Mouse (Mus musculus): ENCODE results near the gene Pkib. TPM values are rescaled to one million over a fixed set of nuclear protein-coding genes. Genes with fewer than 3 reads are reported as not detected.

Pkib gene
- polyA plus RNA-seq, 1 experiment from 2014 or later: 1.6 TPM

DNA sequence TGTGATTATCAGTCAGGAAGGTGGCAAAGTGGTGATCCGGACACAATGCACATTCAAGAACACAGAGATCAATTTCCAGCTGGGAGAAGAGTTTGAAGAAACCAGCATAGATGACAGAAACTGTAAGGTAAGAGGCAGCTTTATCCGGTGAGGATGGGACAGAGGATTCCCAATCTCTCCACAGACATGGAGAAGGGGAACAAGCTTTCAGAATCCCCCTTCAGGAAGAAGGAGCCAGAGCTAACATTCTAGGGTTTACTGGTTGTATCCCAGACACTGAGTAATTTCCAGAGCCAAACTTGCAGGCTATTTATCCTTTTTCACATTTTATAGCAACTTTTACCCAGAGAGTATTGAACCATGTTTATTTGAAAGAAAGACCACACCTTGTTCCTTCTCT is 153.8 kb downstream of the Pkib start:
- 53% methylated on average over 2 of the region's 2 CpGs for WGBS
- Histone ChIP-seq H3K27me3 (ENCODE audit: poor library complexity, severe bottlenecking) (no peaks in the 10 kb centered on the region), H3K36me3 (replicated peaks) (peaks cover 12% of the 10 kb centered on the region; the same call in 1 of the 2 replicates), H3K27ac (peak overlapping the region; percentile 84), H3K4me1 (peaks cover 57% of the 10 kb centered on the region), H3K9me3 (0 out of 2 replicates have a peak, but pooled peaks cover 3% of the 10 kb centered on the region), H3K4me3 (peak overlapping the region; percentile 51)
- no peak for DNase-seq (ENCODE audit: extremely low spot score, low spot score)

Other genes starting within 250 kb of the Pkib start
- gene Hsf2, start 145.6 kb upstream of the Pkib start, polyA plus RNA-seq (2016; fragmentation: Nextera tagmentation; extraction: Ambion mirVana): 51.8 and 53.2 TPM in 2 replicates
- 119 and 121 TPM in 2 replicates for gene Serinc1, start 99.5 kb upstream of the Pkib start, polyA plus RNA-seq (2016; fragmentation: Nextera tagmentation; extraction: Ambion mirVana)
- gene Fabp7, start 152.9 kb downstream of the Pkib start, polyA plus RNA-seq (2016; fragmentation: Nextera tagmentation; extraction: Ambion mirVana): 140 and 229 TPM in 2 replicates
- 5.1 and 5.9 TPM in 2 replicates for gene Smpdl3a, start 162.4 kb downstream of the Pkib start, polyA plus RNA-seq (2016; fragmentation: Nextera tagmentation; extraction: Ambion mirVana)

Data from forebrain, embryonic 10.5 days (tissue).